Mouse (Mus musculus) midbrain, embryonic 13.5 days (tissue): ENCODE measurements around the gene Skap1. TPM values are rescaled to one million over a fixed set of nuclear protein-coding genes. Genes with fewer than 3 reads are reported as not detected.
A peak's percentile ranks its signal among the peaks of the same experiment; 100 is the strongest.

ENCODE experiments used
- ATAC-seq: fragments of 200-750 bp; cut with Nextera tagmentation; 2 replicates; pipeline ENCODE4 v1.8.0; 2017; ENCODE audit warnings: mild to moderate bottlenecking, moderate TSS enrichment, moderate library complexity
- H3K27ac ChIP-seq: fragments of 300-500 bp; sonication (generic); 2 replicates; pipeline ENCODE4 v1.5.1; 2015; ENCODE audit warnings: inconsistent platforms, mild to moderate bottlenecking, moderate library complexity
- H3K27me3 ChIP-seq: fragments of 300-500 bp; sonication (generic); 2 replicates; pipeline ENCODE4 v1.6.1; 2015; ENCODE audit warnings: mild to moderate bottlenecking, inconsistent platforms
- H3K36me3 ChIP-seq: fragments of 300-500 bp; sonication (generic); 2 replicates; pipeline ENCODE4 v1.6.1; 2015; ENCODE audit warnings: mild to moderate bottlenecking, inconsistent platforms
- H3K4me1 ChIP-seq: fragments of 300-500 bp; sonication (generic); replicated peaks from 2 replicates; pipeline ENCODE4 v1.6.1; 2015; ENCODE audit warnings: inconsistent platforms
- H3K4me2 ChIP-seq: fragments of 300-500 bp; sonication (generic); replicated peaks from 2 replicates; pipeline ENCODE4 v1.6.1; 2015; ENCODE audit warnings: moderate library complexity, mild to moderate bottlenecking, inconsistent platforms
- H3K4me3 ChIP-seq: fragments of 300-500 bp; sonication (generic); replicated peaks from 2 replicates; pipeline ENCODE4 v1.5.1; 2015; ENCODE audit warnings: mild to moderate bottlenecking, inconsistent platforms
- H3K9ac ChIP-seq: fragments of 300-500 bp; sonication (generic); replicated peaks from 2 replicates; pipeline ENCODE4 v1.6.1; 2015; ENCODE audit warnings: mild to moderate bottlenecking, inconsistent platforms
- H3K9me3 ChIP-seq: fragments of 300-500 bp; sonication (generic); 2 replicates; pipeline ENCODE4 v1.6.1; 2016; ENCODE audit warnings: mild to moderate bottlenecking, inconsistent platforms
- WGBS: fragments of 180-500 bp; shearing (Covaris S2); methylation state at CpG from one replicate; pipeline ENCODE4 v1.1.7; 2015; 5-methylcytosine and 5-hydroxymethylcytosine counted together
- polyA plus RNA-seq: library from polyadenylated mRNA; unstranded; fragments of >200 nt; fragmentation: Nextera tagmentation; extraction: Ambion mirVana; gene quantifications from 2 replicates; pipeline ENCODE4 v1.2.1, GENCODE M21; 2015

The Skap1 gene
- polyA plus RNA-seq, 1 experiment from 2014 or later, result 3.4 TPM

GRCm38 (mm10) chr11:96441546-96442185 is 22.7 kb upstream of the Skap1 start:
- no peaks in the 10 kb centered on the region for H3K36me3 ChIP-seq
- H3K27me3 ChIP-seq, result 0 out of 2 replicates have a peak, but pooled peaks cover 3% of the 10 kb centered on the region
- ATAC-seq, result no peak
- no peaks in the 10 kb centered on the region for H3K9me3 ChIP-seq
- H3K4me1 ChIP-seq, result peaks cover 14% of the 10 kb centered on the region
- H3K4me3 ChIP-seq, result no peak overlapping the region
- no peak overlapping the region for H3K27ac ChIP-seq
- H3K9ac ChIP-seq, result no peak overlapping the region
- 77% methylated on average over 12 of the region's 12 CpGs for WGBS
- H3K4me2 ChIP-seq, result no peak overlapping the region

GRCm38 (mm10) chr11:96442468-96442867 is 21.9 kb upstream of the Skap1 start:
- Histone ChIP-seq H3K27ac (no peak overlapping the region), H3K27me3 (0 out of 2 replicates have a peak, but pooled peaks cover 3% of the 10 kb centered on the region), H3K4me1 (peaks cover 14% of the 10 kb centered on the region), H3K4me3 (no peak overlapping the region), H3K9ac (no peak overlapping the region), H3K4me2 (no peak overlapping the region), H3K9me3 (no peaks in the 10 kb centered on the region), H3K36me3 (no peaks in the 10 kb centered on the region)
- no peak for ATAC-seq
- WGBS, result 83% methylated on average over 5 of the region's 5 CpGs

- H3K27ac ChIP-seq, result no peak overlapping the region
- no peak overlapping the region for H3K4me3 ChIP-seq
- WGBS, result 60% methylated on average over 24 of the region's 24 CpGs
- H3K4me1 ChIP-seq, result peaks cover 8% of the 10 kb centered on the region; the same call in 1 of the 2 replicates
- no peak for ATAC-seq
- no peaks in the 10 kb centered on the region for H3K27me3 ChIP-seq
- no peaks in the 10 kb centered on the region for H3K36me3 ChIP-seq
- H3K9me3 ChIP-seq, result no peaks in the 10 kb centered on the region
- H3K4me2 ChIP-seq, result no peak overlapping the region
- no peak overlapping the region for H3K9ac ChIP-seq
These were observed 16.5 kb upstream of the Skap1 start for GRCm38 (mm10) chr11:96447931-96448330.

GRCm38 (mm10) chr11:96455111-96455510 is 9.3 kb upstream of the Skap1 start:
- peak overlapping the region; percentile 84 for H3K27ac ChIP-seq
- WGBS, result 83% methylated on average over 5 of the region's 5 CpGs

GRCm38 (mm10) chr11:96455699-96456326 is 8.6 kb upstream of the Skap1 start:
- no peak for ATAC-seq
- Histone ChIP-seq H3K36me3 (no peaks in the 10 kb centered on the region), H3K4me1 (peaks cover 39% of the 10 kb centered on the region), H3K4me2 (0 out of 2 replicates have a peak overlapping the region, but pooled peaks have one; percentile 11), H3K9me3 (no peaks in the 10 kb centered on the region), H3K4me3 (no peak overlapping the region), H3K27ac (peak overlapping the region; percentile 84), H3K9ac (no peak overlapping the region), H3K27me3 (0 out of 2 replicates have a peak, but pooled peaks cover 2% of the 10 kb centered on the region)
- 94% methylated on average over 6 of the region's 6 CpGs for WGBS

More at GRCm38 (mm10) chr11:96455111-96455510, 9.3 kb upstream of the Skap1 start:
- Histone ChIP-seq H3K4me3 (no peak overlapping the region), H3K9me3 (no peaks in the 10 kb centered on the region), H3K27me3 (0 out of 2 replicates have a peak, but pooled peaks cover 2% of the 10 kb centered on the region), H3K4me1 (peaks cover 37% of the 10 kb centered on the region), H3K9ac (no peak overlapping the region), H3K36me3 (no peaks in the 10 kb centered on the region), H3K4me2 (no peak overlapping the region)
- no peak for ATAC-seq

GRCm38 (mm10) chr11:96456508-96457305 is 7.7 kb upstream of the Skap1 start:
- Histone ChIP-seq H3K4me1 (peaks cover 46% of the 10 kb centered on the region), H3K27ac (peak overlapping the region; percentile 84), H3K27me3 (0 out of 2 replicates have a peak, but pooled peaks cover 2% of the 10 kb centered on the region), H3K4me3 (no peak overlapping the region), H3K9ac (no peak overlapping the region), H3K4me2 (0 out of 2 replicates have a peak overlapping the region, but pooled peaks have one; percentile 11), H3K36me3 (no peaks in the 10 kb centered on the region), H3K9me3 (no peaks in the 10 kb centered on the region)
- ATAC-seq, result peak; percentile 93
- WGBS, result 18% methylated on average over 12 of the region's 12 CpGs

GRCm38 (mm10) chr11:96461766-96462165 is 2.6 kb upstream of the Skap1 start:
- Histone ChIP-seq H3K4me3 (no peak overlapping the region), H3K9ac (no peak overlapping the region; the same call in 1 of the 2 replicates), H3K27me3 (peaks cover 19% of the 10 kb centered on the region), H3K4me2 (peak overlapping the region; percentile 32), H3K36me3 (no peaks in the 10 kb centered on the region), H3K4me1 (peaks cover 59% of the 10 kb centered on the region), H3K27ac (peak overlapping the region; percentile 92), H3K9me3 (no peaks in the 10 kb centered on the region)
- peak; percentile 51 for ATAC-seq
- 29% methylated on average over 4 of the region's 4 CpGs for WGBS

GRCm38 (mm10) chr11:96462191-96462752 is 2.1 kb upstream of the Skap1 start:
- H3K36me3 ChIP-seq, result no peaks in the 10 kb centered on the region
- 5% methylated on average over 9 of the region's 9 CpGs for WGBS
- peaks cover 19% of the 10 kb centered on the region for H3K27me3 ChIP-seq
- peak overlapping the region; percentile 32 for H3K4me2 ChIP-seq
- no peak overlapping the region; the same call in 1 of the 2 replicates for H3K9ac ChIP-seq
- H3K27ac ChIP-seq, result peak overlapping the region; percentile 92
- no peaks in the 10 kb centered on the region for H3K9me3 ChIP-seq
- peaks cover 57% of the 10 kb centered on the region for H3K4me1 ChIP-seq
- H3K4me3 ChIP-seq, result no peak overlapping the region
- ATAC-seq, result peak; percentile 91

- peaks cover 50% of the 10 kb centered on the region for H3K4me1 ChIP-seq
These were observed 295 bp downstream of the Skap1 start for GRCm38 (mm10) chr11:96464716-96465060.

GRCm38 (mm10) chr11:96465426-96466056 is 1.1 kb downstream of the Skap1 start:
- WGBS, result 71% methylated on average over 10 of the region's 10 CpGs
- Histone ChIP-seq H3K27ac (no peak overlapping the region), H3K4me1 (peaks cover 48% of the 10 kb centered on the region), H3K9me3 (no peaks in the 10 kb centered on the region), H3K4me2 (no peak overlapping the region), H3K4me3 (no peak overlapping the region), H3K27me3 (peaks cover 19% of the 10 kb centered on the region), H3K36me3 (no peaks in the 10 kb centered on the region), H3K9ac (no peak overlapping the region)
- no peak for ATAC-seq

More at GRCm38 (mm10) chr11:96464716-96465060, 295 bp downstream of the Skap1 start:
- Histone ChIP-seq H3K4me2 (peak overlapping the region; percentile 67), H3K36me3 (no peaks in the 10 kb centered on the region), H3K9ac (peak overlapping the region; percentile 53; the same call in 1 of the 2 replicates), H3K9me3 (no peaks in the 10 kb centered on the region), H3K4me3 (peak overlapping the region; percentile 36), H3K27ac (no peak overlapping the region), H3K27me3 (peaks cover 19% of the 10 kb centered on the region)
- no peak for ATAC-seq
- 29% methylated on average over 5 of the region's 5 CpGs for WGBS

- peaks cover 19% of the 10 kb centered on the region for H3K27me3 ChIP-seq
- H3K9ac ChIP-seq, result no peak overlapping the region
- no peak overlapping the region for H3K4me2 ChIP-seq
- 32% methylated on average over 7 of the region's 7 CpGs for WGBS
- 0 out of 2 replicates have a peak overlapping the region, but pooled peaks have one; percentile 26 for H3K27ac ChIP-seq
- H3K9me3 ChIP-seq, result no peaks in the 10 kb centered on the region
- ATAC-seq, result no peak
- no peak overlapping the region for H3K4me3 ChIP-seq
- H3K4me1 ChIP-seq, result peaks cover 42% of the 10 kb centered on the region
- no peaks in the 10 kb centered on the region for H3K36me3 ChIP-seq
These were observed 2.0 kb downstream of the Skap1 start for GRCm38 (mm10) chr11:96466382-96466781.
